Mouse (Mus musculus): ENCODE data around the gene Cpt1b. TPM values are rescaled to one million over a fixed set of nuclear protein-coding genes. Genes with fewer than 3 reads are reported as not detected.

Gene Cpt1b
- total and polyA plus RNA-seq, 3 experiments = 0.92 to 2.0 TPM; not detected in 1

- H3K4me1 ChIP-seq (ENCODE audit: control insufficient read depth in 1 of 2, insufficient read depth in 2 of 2, low read length in 2 of 2) = peaks cover 0 to 11% of the 10 kb centered on the region in 2 experiments; a peak in 1 of 4 replicates
- no peaks in the 10 kb centered on the region for H3K9me3 ChIP-seq (replicated peaks; ENCODE audit: insufficient read depth, low read length)
- H3K27ac ChIP-seq (ENCODE audit: control insufficient read depth, low read depth, low read length) = no peak overlapping the region
- TF ChIP-seq CHD2 (IDR thresholded peaks at IDR 0.05; ENCODE audit: low read length) (no peak), TCF12 (IDR thresholded peaks at IDR 0.05; ENCODE audit: low read depth, low read length) (no peak), UBTF (IDR thresholded peaks at IDR 0.05; ENCODE audit: borderline replicate concordance, insufficient read depth, low read depth, low read length) (no peak), RAD21 (IDR thresholded peaks at IDR 0.05; ENCODE audit: low read depth, low read length) (no peak), ELF1 (IDR thresholded peaks at IDR 0.05; ENCODE audit: low read depth, low read length) (no peak), BHLHE40 (IDR thresholded peaks at IDR 0.05; ENCODE audit: borderline replicate concordance, low read depth, low read length) (no peak), RCOR1 (IDR thresholded peaks at IDR 0.05; ENCODE audit: low read depth, low read length) (no peak), MAX (IDR thresholded peaks at IDR 0.05; ENCODE audit: low read length) (no peak), EP300 (IDR thresholded peaks at IDR 0.05; ENCODE audit: low read depth in 1 of 2, low read length in 2 of 2) (no peak), GABPA (IDR thresholded peaks at IDR 0.05; ENCODE audit: low read depth, low read length) (no peak), CHD1 (IDR thresholded peaks at IDR 0.05; ENCODE audit: low read depth, low read length) (no peak), ZC3H11A (IDR thresholded peaks at IDR 0.05; ENCODE audit: low read depth, low read length) (no peak), JUND (IDR thresholded peaks at IDR 0.05; ENCODE audit: low read depth, low read length) (no peak), NELFE (IDR thresholded peaks at IDR 0.05; ENCODE audit: low read depth, low read length) (no peak), KAT2A (conservative IDR thresholded peaks at IDR 0.05; ENCODE audit: low read depth, low read length) (no peak), TBP (IDR thresholded peaks at IDR 0.05; ENCODE audit: low read depth, low read length) (no peak), USF2 (IDR thresholded peaks at IDR 0.05; ENCODE audit: borderline replicate concordance in 1 of 2, insufficient read depth in 1 of 2, low read depth in 1 of 2, low read length in 2 of 2) (no peak), TAL1 (IDR thresholded peaks at IDR 0.05; ENCODE audit: low read length) (no peak)
- H3K27me3 ChIP-seq (ENCODE audit: control insufficient read depth in 1 of 2, insufficient read depth in 2 of 2, low read length in 2 of 2) = no peaks in the 10 kb centered on the region
- H3K36me3 ChIP-seq (ENCODE audit: control insufficient read depth in 1 of 2, insufficient read depth in 2 of 2, low read length in 2 of 2) = peaks cover 5 to 10% of the 10 kb centered on the region in 2 experiments; a peak in 3 of 4 replicates
- no peak overlapping the region for H3K4me3 ChIP-seq (ENCODE audit: control insufficient read depth in 1 of 2, insufficient read depth in 1 of 2, low read depth in 2 of 2, low read length in 2 of 2)
- peaks cover 20% of the 10 kb centered on the region for H3K79me2 ChIP-seq (ENCODE audit: control insufficient read depth, insufficient read depth, low read length, poor library complexity)
- no peak overlapping the region for H3K9ac ChIP-seq (ENCODE audit: control insufficient read depth, low read depth, low read length, poor library complexity, severe bottlenecking)
- DNase-seq (ENCODE audit: low read depth, low spot score) = no peak
Measured at GRCm38 (mm10) chr15:89376040-89376439, 49.6 kb downstream of the Cpt1b start.

- H3K9me3 ChIP-seq (replicated peaks; ENCODE audit: insufficient read depth, low read length) = no peaks in the 10 kb centered on the region
Measured at GRCm38 (mm10) chr15:89374801-89375534, 50.7 kb downstream of the Cpt1b start.

More at GRCm38 (mm10) chr15:89374801-89375534, 50.7 kb downstream of the Cpt1b start:
- Histone ChIP-seq H3K79me2 (ENCODE audit: control insufficient read depth, insufficient read depth, low read length, poor library complexity) (peaks cover 20% of the 10 kb centered on the region), H3K36me3 (ENCODE audit: control insufficient read depth in 1 of 2, insufficient read depth in 2 of 2, low read length in 2 of 2) (peaks cover 5 to 9% of the 10 kb centered on the region in 2 experiments; a peak in 3 of 4 replicates), H3K4me1 (ENCODE audit: control insufficient read depth in 1 of 2, insufficient read depth in 2 of 2, low read length in 2 of 2) (peaks cover 0 to 8% of the 10 kb centered on the region in 2 experiments; a peak in 1 of 4 replicates), H3K27me3 (ENCODE audit: control insufficient read depth in 1 of 2, insufficient read depth in 2 of 2, low read length in 2 of 2) (no peaks in the 10 kb centered on the region), H3K9ac (ENCODE audit: control insufficient read depth, low read depth, low read length, poor library complexity, severe bottlenecking) (no peak overlapping the region), H3K4me3 (ENCODE audit: control insufficient read depth in 1 of 2, insufficient read depth in 1 of 2, low read depth in 2 of 2, low read length in 2 of 2) (no peak overlapping the region), H3K27ac (ENCODE audit: control insufficient read depth, low read depth, low read length) (no peak overlapping the region)
- TF ChIP-seq GATA1 (IDR thresholded peaks at IDR 0.05; ENCODE audit: low read depth, low read length) (no peak), MEF2A (IDR thresholded peaks at IDR 0.05; ENCODE audit: extremely low read depth, insufficient replicate concordance, low read depth, low read length, poor library complexity, severe bottlenecking) (no peak), POLR2AphosphoS5 (IDR thresholded peaks at IDR 0.05; ENCODE audit: borderline replicate concordance, low read depth, low read length) (no peak), E2F4 (IDR thresholded peaks at IDR 0.05; ENCODE audit: borderline replicate concordance, low read depth, low read length) (no peak), SMC3 (IDR thresholded peaks at IDR 0.05; ENCODE audit: low read depth, low read length) (no peak), EP300 (IDR thresholded peaks at IDR 0.05; ENCODE audit: low read depth in 1 of 2, low read length in 2 of 2) (no peak), TAL1 (IDR thresholded peaks at IDR 0.05; ENCODE audit: low read length) (no peak), SIN3A (IDR thresholded peaks at IDR 0.05; ENCODE audit: low read length) (no peak), BHLHE40 (IDR thresholded peaks at IDR 0.05; ENCODE audit: borderline replicate concordance, low read depth, low read length) (no peak), HCFC1 (IDR thresholded peaks at IDR 0.05; ENCODE audit: low read depth, low read length) (no peak), TBP (IDR thresholded peaks at IDR 0.05; ENCODE audit: low read depth, low read length) (no peak)
- DNase-seq (ENCODE audit: low read depth, low spot score) = no peak
